Mouse (Mus musculus) stomach, embryonic 14.5 days (tissue): ENCODE measurements around the gene Fhl2. TPM values are rescaled to one million over a fixed set of nuclear protein-coding genes. Genes with fewer than 3 reads are reported as not detected.
A peak's percentile ranks its signal among the peaks of the same experiment; 100 is the strongest.

Experiments
- ATAC-seq: fragments of 200-750 bp; cut with Nextera tagmentation; 2 replicates; pipeline ENCODE4 v1.8.0; 2017; ENCODE audit warnings: low read depth, moderate TSS enrichment; ENCODE audit not compliant: insufficient number of reproducible peaks, insufficient read depth, low FRiP score
- H3K27ac ChIP-seq: fragments of 300-500 bp; sonication (generic); 2 replicates; pipeline ENCODE4 v1.5.1; 2014; ENCODE audit warnings: mild to moderate bottlenecking, low read length, moderate library complexity, mixed read lengths
- H3K27me3 ChIP-seq: fragments of 300-500 bp; sonication (generic); 2 replicates; pipeline ENCODE4 v1.6.1; 2014; ENCODE audit warnings: low read length, control low read depth, mixed read lengths; ENCODE audit not compliant: control insufficient read depth, insufficient read depth
- H3K36me3 ChIP-seq: fragments of 300-500 bp; sonication (generic); 2 replicates; pipeline ENCODE4 v1.6.1; 2014; ENCODE audit warnings: mild to moderate bottlenecking, control low read depth, low read length, moderate library complexity, mixed read lengths; ENCODE audit not compliant: control insufficient read depth, insufficient read depth
- H3K4me1 ChIP-seq: fragments of 300-500 bp; sonication (generic); 2 replicates; pipeline ENCODE4 v1.6.1; 2014; ENCODE audit warnings: low read length, control low read depth, mixed read lengths; ENCODE audit not compliant: control insufficient read depth, insufficient read depth
- H3K4me2 ChIP-seq: fragments of 300-500 bp; sonication (generic); replicated peaks from 2 replicates; pipeline ENCODE4 v1.6.1; 2014; ENCODE audit warnings: low read depth, low read length, control low read depth
- H3K4me3 ChIP-seq: fragments of 300-500 bp; sonication (generic); 2 replicates; pipeline ENCODE4 v1.5.1; 2014; ENCODE audit warnings: low read depth, low read length, control low read depth
- H3K9ac ChIP-seq: fragments of 300-500 bp; sonication (generic); replicated peaks from 2 replicates; pipeline ENCODE4 v1.6.1; 2014; ENCODE audit warnings: low read depth, mild to moderate bottlenecking, control low read depth, low read length, moderate library complexity, mixed read lengths
- H3K9me3 ChIP-seq: fragments of 300-500 bp; sonication (generic); 2 replicates; pipeline ENCODE4 v1.6.1; 2016; ENCODE audit warnings: low read depth, low read length, control low read depth; ENCODE audit not compliant: control insufficient read depth
- WGBS: fragments of 180-500 bp; shearing (Covaris S2); extraction: QIAGEN DNeasy Blood & Tissue Kit; methylation state at CpG from one replicate; pipeline ENCODE4 v1.1.7; 2014; 5-methylcytosine and 5-hydroxymethylcytosine counted together
- polyA plus RNA-seq: library from polyadenylated mRNA; unstranded; fragments of >200 nt; fragmentation: Nextera tagmentation; extraction: Ambion mirVana; gene quantifications from 2 replicates; pipeline ENCODE4 v1.2.1, GENCODE M21; 2014

Gene Fhl2
- polyA plus RNA-seq, 1 experiment from 2014 or later = 97.4 TPM

DNA sequence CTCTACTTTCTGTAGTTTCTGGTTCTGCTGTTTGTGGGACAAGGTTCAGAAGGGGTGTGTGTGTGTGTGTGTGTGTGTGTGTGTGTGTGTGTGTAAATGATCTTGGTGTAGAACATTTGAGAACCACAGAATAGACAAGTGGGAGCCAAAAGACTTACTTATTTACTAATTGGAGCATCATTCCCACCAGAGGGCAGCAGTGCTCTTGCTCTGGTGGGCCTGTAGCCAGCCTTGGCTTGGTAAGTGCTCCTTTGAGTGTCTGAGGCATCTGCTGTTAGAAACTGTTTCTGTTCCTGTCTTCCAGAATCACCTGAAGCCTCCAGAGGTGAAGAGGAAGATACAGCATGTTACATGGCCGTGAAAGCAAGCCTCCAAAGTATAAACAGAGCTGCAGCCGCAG lies 83.9 kb downstream of the Fhl2 start:
- WGBS = 81% methylated on average over 2 of the region's 2 CpGs
- no peak for ATAC-seq
- Histone ChIP-seq H3K4me1 (no peaks in the 10 kb centered on the region), H3K27ac (no peak overlapping the region), H3K4me3 (no peak overlapping the region), H3K27me3 (no peaks in the 10 kb centered on the region), H3K4me2 (no peak overlapping the region), H3K9me3 (no peaks in the 10 kb centered on the region), H3K9ac (no peak overlapping the region), H3K36me3 (peaks cover 46% of the 10 kb centered on the region)

- 62% methylated on average over 4 of the region's 4 CpGs for WGBS
- Histone ChIP-seq H3K27me3 (no peaks in the 10 kb centered on the region), H3K4me1 (no peaks in the 10 kb centered on the region), H3K4me2 (no peak overlapping the region), H3K9me3 (no peaks in the 10 kb centered on the region), H3K4me3 (no peak overlapping the region), H3K36me3 (peaks cover 41% of the 10 kb centered on the region), H3K27ac (no peak overlapping the region), H3K9ac (no peak overlapping the region)
- no peak for ATAC-seq
Measured at GRCm38 (mm10) chr1:43110556-43110955, 86.2 kb downstream of the Fhl2 start.

GRCm38 (mm10) chr1:43108729-43109128 lies 88.1 kb downstream of the Fhl2 start:
- H3K9ac ChIP-seq = no peak overlapping the region
- H3K4me2 ChIP-seq = no peak overlapping the region
- no peak for ATAC-seq
- no peak overlapping the region for H3K27ac ChIP-seq
- peaks cover 27% of the 10 kb centered on the region; the same call in 1 of the 2 replicates for H3K36me3 ChIP-seq
- no peak overlapping the region for H3K4me3 ChIP-seq
- no peaks in the 10 kb centered on the region for H3K4me1 ChIP-seq
- no peaks in the 10 kb centered on the region for H3K27me3 ChIP-seq
- H3K9me3 ChIP-seq = no peaks in the 10 kb centered on the region
- WGBS = 89% methylated on average over 2 of the region's 2 CpGs

- Histone ChIP-seq H3K9me3 (no peaks in the 10 kb centered on the region), H3K36me3 (no peaks in the 10 kb centered on the region; the same call in 1 of the 2 replicates), H3K27ac (peak within 1 kb of the TSS; percentile 98), H3K27me3 (no peaks in the 10 kb centered on the region), H3K4me3 (peak within 1 kb of the TSS; percentile 93), H3K4me1 (no peaks in the 10 kb centered on the region), H3K9ac (peak within 1 kb of the TSS; percentile 87), H3K4me2 (peak within 1 kb of the TSS; percentile 88)
- peak; percentile 96 for ATAC-seq
- WGBS = under 1% methylated on average over 56 of the region's 57 CpGs
Measured at GRCm38 (mm10) chr1:43098031-43098984, 98.5 kb downstream of the Fhl2 start, which contains the start of the genes Tgfbrap1 and AI597479. TSS of gene Tgfbrap1 (minus strand) at chr1:43098637. TSS of gene AI597479 (plus strand) at chr1:43098710.

DNA sequence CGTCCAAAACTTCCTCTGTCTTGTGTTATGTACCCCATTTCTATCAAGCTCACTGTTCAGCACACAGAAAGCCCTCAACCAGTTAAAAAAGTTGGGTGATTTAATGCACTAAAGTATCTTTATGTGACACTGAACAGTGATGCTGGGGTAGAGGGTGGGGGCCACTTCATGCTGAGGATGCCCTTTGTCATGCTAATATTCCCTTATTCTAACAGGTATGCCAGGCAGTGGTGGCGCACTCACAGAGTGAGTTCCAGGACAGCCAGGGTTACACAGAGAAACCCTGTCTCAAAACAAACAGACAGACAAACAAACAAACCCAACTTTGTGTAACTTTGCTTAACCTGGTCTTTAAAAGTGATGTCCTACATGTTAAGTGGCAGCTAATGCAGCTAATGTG lies 102.6 kb downstream of the Fhl2 start:
- no peak overlapping the region for H3K4me3 ChIP-seq
- ATAC-seq = no peak
- H3K4me1 ChIP-seq = no peaks in the 10 kb centered on the region
- no peaks in the 10 kb centered on the region for H3K9me3 ChIP-seq
- H3K27me3 ChIP-seq = no peaks in the 10 kb centered on the region
- H3K27ac ChIP-seq = no peak overlapping the region
- H3K4me2 ChIP-seq = no peak overlapping the region
- no peaks in the 10 kb centered on the region; the same call in 1 of the 2 replicates for H3K36me3 ChIP-seq
- no peak overlapping the region for H3K9ac ChIP-seq
- WGBS = 89% methylated on average over 2 of the region's 2 CpGs

DNA sequence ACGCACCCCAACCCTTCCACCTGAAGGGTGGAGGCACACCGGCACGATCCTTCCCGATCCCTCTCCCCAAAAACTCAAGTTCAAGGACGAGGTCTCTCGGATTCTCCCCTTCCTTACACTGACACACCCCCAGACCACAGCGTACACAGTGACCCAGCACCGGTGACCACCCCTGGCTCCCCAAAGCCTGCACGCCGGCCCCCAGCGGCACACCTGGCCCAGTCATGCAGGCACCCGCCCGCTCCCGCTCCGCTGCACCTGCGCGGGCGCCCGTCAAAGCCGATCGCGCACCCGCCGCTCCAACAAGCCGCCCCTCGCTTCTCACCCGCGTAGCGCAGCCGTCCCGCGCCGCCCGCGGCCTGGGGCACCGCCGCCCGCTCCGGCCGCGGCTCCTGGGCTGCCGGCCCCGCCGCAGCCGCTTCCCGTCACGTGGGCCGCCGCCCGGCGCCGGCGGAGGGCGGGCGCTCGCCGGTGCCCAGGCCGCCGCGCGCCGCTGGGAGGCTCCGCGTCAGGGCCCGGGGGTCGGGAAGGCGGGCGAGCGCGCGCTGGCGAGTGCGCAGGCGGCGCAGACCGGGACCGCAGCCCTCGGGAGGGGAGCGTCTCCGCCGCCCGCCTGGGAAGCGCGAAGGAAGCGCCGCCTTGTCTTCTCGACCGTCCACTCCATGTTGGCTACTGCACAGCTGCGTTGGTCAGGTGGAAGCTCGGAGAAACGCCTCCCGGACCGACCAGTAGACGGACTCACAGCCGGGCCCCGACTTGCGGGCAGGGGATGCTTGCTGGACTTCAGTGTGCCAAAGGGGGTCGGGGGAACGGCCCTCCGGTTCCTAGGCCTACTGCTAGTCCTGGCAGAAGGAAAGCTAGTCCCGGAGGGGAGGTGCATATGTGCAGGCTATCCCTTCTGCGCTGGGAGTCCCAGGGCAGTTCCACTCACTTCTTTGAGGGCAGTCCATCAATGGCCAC lies 104.4 kb downstream of the Fhl2 start:
- peak overlapping the region; percentile 72 for H3K27ac ChIP-seq
- H3K9me3 ChIP-seq = no peaks in the 10 kb centered on the region
- peak overlapping the region; percentile 70 for H3K4me3 ChIP-seq
- peak overlapping the region; percentile 70 for H3K4me2 ChIP-seq
- peak; percentile 90 for ATAC-seq
- H3K27me3 ChIP-seq = no peaks in the 10 kb centered on the region
- H3K9ac ChIP-seq = peak overlapping the region; percentile 83
- H3K36me3 ChIP-seq = no peaks in the 10 kb centered on the region; the same call in 1 of the 2 replicates
- under 1% methylated on average over 97 of the region's 102 CpGs for WGBS
- H3K4me1 ChIP-seq = no peaks in the 10 kb centered on the region

GRCm38 (mm10) chr1:43091306-43092055 lies 105.3 kb downstream of the Fhl2 start:
- Histone ChIP-seq H3K4me1 (no peaks in the 10 kb centered on the region), H3K4me2 (peak overlapping the region; percentile 70), H3K4me3 (peak overlapping the region; percentile 70), H3K9ac (peak overlapping the region; percentile 83; the same call in 1 of the 2 replicates), H3K27me3 (no peaks in the 10 kb centered on the region), H3K27ac (no peak overlapping the region), H3K9me3 (no peaks in the 10 kb centered on the region), H3K36me3 (no peaks in the 10 kb centered on the region; the same call in 1 of the 2 replicates)
- 36% methylated on average over 13 of the region's 13 CpGs for WGBS
- ATAC-seq = peak; percentile 29
